Mouse (Mus musculus) testis, postnatal 10 days (tissue): ENCODE measurements at regions not wholly inside any gene's neighbourhood (a gene's known extent, or its start where the extent isn't known, plus 50 kb on each side); places are given as distances from the start of the nearest gene placed in this dataset.

Source experiments
- DNase-seq: peaks from one replicate; pipeline ENCODE4 v3.0.0; 2021; ENCODE audit warnings: low spot score

GRCm38 (mm10) chr14:105056171-105056570, 121.0 kb downstream of the Rbm26 start:
- no peak for DNase-seq

- no peak for DNase-seq
These were observed 138.3 kb downstream of the Rbm26 start for GRCm38 (mm10) chr14:105038798-105039197.

- no peak for DNase-seq
These were observed 142.3 kb downstream of the Rbm26 start for GRCm38 (mm10) chr14:105034712-105035377.

GRCm38 (mm10) chr14:105019971-105020370, 157.2 kb downstream of the Rbm26 start:
- DNase-seq, result no peak

GRCm38 (mm10) chr14:105016089-105016846, 160.9 kb downstream of the Rbm26 start:
- DNase-seq, result no peak

GRCm38 (mm10) chr14:105015278-105015677, 161.8 kb downstream of the Rbm26 start:
- no peak for DNase-seq

- DNase-seq, result no peak
These were observed 166.4 kb downstream of the Rbm26 start for GRCm38 (mm10) chr14:105010742-105011141.

- DNase-seq, result no peak
These were observed 168.8 kb downstream of the Rbm26 start for GRCm38 (mm10) chr14:105008331-105008730.

GRCm38 (mm10) chr14:104994066-104994465, 183.1 kb downstream of the Rbm26 start:
- no peak for DNase-seq

- no peak for DNase-seq
These were observed 211.1 kb downstream of the Rbm26 start for GRCm38 (mm10) chr14:104966046-104966445.

GRCm38 (mm10) chr14:104943450-104943849, 233.7 kb downstream of the Rbm26 start:
- no peak for DNase-seq

- no peak for DNase-seq
These were observed 237.2 kb downstream of the Rbm26 start for GRCm38 (mm10) chr14:104939961-104940360.

GRCm38 (mm10) chr14:104937083-104937864, 239.9 kb downstream of the Rbm26 start:
- no peak for DNase-seq

GRCm38 (mm10) chr14:104935956-104936355, 241.2 kb downstream of the Rbm26 start:
- DNase-seq, result no peak

GRCm38 (mm10) chr14:104905706-104906105, 271.4 kb downstream of the Rbm26 start:
- no peak for DNase-seq

- no peak for DNase-seq
These were observed 274.8 kb downstream of the Rbm26 start for GRCm38 (mm10) chr14:104902120-104903027.

GRCm38 (mm10) chr14:104901072-104901471, 276.1 kb downstream of the Rbm26 start:
- DNase-seq, result no peak

GRCm38 (mm10) chr14:104871203-104871602, 305.9 kb downstream of the Rbm26 start:
- no peak for DNase-seq

GRCm38 (mm10) chr14:104867540-104867939, 309.6 kb downstream of the Rbm26 start:
- DNase-seq, result no peak

GRCm38 (mm10) chr14:104863881-104864280, 313.2 kb downstream of the Rbm26 start:
- no peak for DNase-seq

- DNase-seq, result no peak
These were observed 321.2 kb downstream of the Rbm26 start for GRCm38 (mm10) chr14:104855913-104856312.

GRCm38 (mm10) chr14:104849274-104849673, 326.8 kb upstream of the Rnf219 start:
- no peak for DNase-seq
